Mouse (Mus musculus): ENCODE measurements around the gene Rasa4. TPM values are rescaled to one million over a fixed set of nuclear protein-coding genes. Genes with fewer than 3 reads are reported as not detected.
A peak's percentile ranks its signal among the peaks of the same experiment; 100 is the strongest.
"Not testable (repeated sequence)": the region's sequence is repeated elsewhere in the genome, so short reads cannot be mapped to it uniquely, and the experiment has no call there.

Gene Rasa4
- polyA plus RNA-seq, 1 experiment, result 20.6 TPM

- Histone ChIP-seq H3K27ac (ENCODE audit: insufficient read depth, low read length) (peak overlapping the region; percentile 45; the same call in 1 of the 2 replicates), H3K4me1 (ENCODE audit: control insufficient read depth, insufficient read depth, low read length) (0 out of 2 replicates have a peak, but pooled peaks cover 2% of the 10 kb centered on the region), H3K4me3 (ENCODE audit: insufficient read depth, low read length) (peak overlapping the region; percentile 88)
- TF ChIP-seq CTCF (IDR thresholded peaks at IDR 0.05; ENCODE audit: borderline replicate concordance, insufficient read depth, low read length) (no peak), POLR2A (IDR thresholded peaks at IDR 0.05; ENCODE audit: low read depth, low read length) (no peak)
These were observed 52.7 kb downstream of the Rasa4 start for GRCm38 (mm10) chr5:136136292-136136990.

- Histone ChIP-seq H3K4me3 (ENCODE audit: insufficient read depth, low read length) (no peak overlapping the region), H3K27ac (ENCODE audit: insufficient read depth, low read length) (no peak overlapping the region), H3K4me1 (ENCODE audit: control insufficient read depth, insufficient read depth, low read length) (0 out of 2 replicates have a peak, but pooled peaks cover 2% of the 10 kb centered on the region)
- TF ChIP-seq POLR2A (IDR thresholded peaks at IDR 0.05; ENCODE audit: low read depth, low read length), result no peak
- TF ChIP-seq CTCF (IDR thresholded peaks at IDR 0.05; ENCODE audit: borderline replicate concordance, insufficient read depth, low read length), result peak; percentile 65; the same call in 1 of the 2 replicates
These were observed 54.0 kb downstream of the Rasa4 start for GRCm38 (mm10) chr5:136137658-136138274.

- TF ChIP-seq CTCF (IDR thresholded peaks at IDR 0.05; ENCODE audit: borderline replicate concordance, insufficient read depth, low read length), result no peak
- Histone ChIP-seq H3K27ac (ENCODE audit: insufficient read depth, low read length) (no peak overlapping the region), H3K4me1 (ENCODE audit: control insufficient read depth, insufficient read depth, low read length) (0 out of 2 replicates have a peak, but pooled peaks cover 2% of the 10 kb centered on the region), H3K4me3 (ENCODE audit: insufficient read depth, low read length) (no peak overlapping the region)
These were observed 55.7 kb downstream of the Rasa4 start for GRCm38 (mm10) chr5:136139393-136139792.

GRCm38 (mm10) chr5:136140057-136140482, 56.4 kb downstream of the Rasa4 start:
- no peak overlapping the region for H3K4me3 ChIP-seq (ENCODE audit: insufficient read depth, low read length)
- TF ChIP-seq CTCF (IDR thresholded peaks at IDR 0.05; ENCODE audit: borderline replicate concordance, insufficient read depth, low read length) (no peak), POLR2A (IDR thresholded peaks at IDR 0.05; ENCODE audit: low read depth, low read length) (no peak)
- H3K27ac ChIP-seq (ENCODE audit: insufficient read depth, low read length), result no peak overlapping the region
- no peaks in the 10 kb centered on the region for H3K4me1 ChIP-seq (ENCODE audit: control insufficient read depth, insufficient read depth, low read length)

GRCm38 (mm10) chr5:136142746-136143145, 59.0 kb downstream of the Rasa4 start:
- no peak overlapping the region for H3K4me3 ChIP-seq (ENCODE audit: insufficient read depth, low read length)
- no peaks in the 10 kb centered on the region for H3K4me1 ChIP-seq (ENCODE audit: control insufficient read depth, insufficient read depth, low read length)
- TF ChIP-seq CTCF (IDR thresholded peaks at IDR 0.05; ENCODE audit: borderline replicate concordance, insufficient read depth, low read length) (no peak), POLR2A (IDR thresholded peaks at IDR 0.05; ENCODE audit: low read depth, low read length) (no peak)
- no peak overlapping the region for H3K27ac ChIP-seq (ENCODE audit: insufficient read depth, low read length)

GRCm38 (mm10) chr5:136143161-136143755, 59.5 kb downstream of the Rasa4 start:
- Histone ChIP-seq H3K27ac (ENCODE audit: insufficient read depth, low read length) (no peak overlapping the region), H3K4me3 (ENCODE audit: insufficient read depth, low read length) (no peak overlapping the region), H3K4me1 (ENCODE audit: control insufficient read depth, insufficient read depth, low read length) (no peaks in the 10 kb centered on the region)
- TF ChIP-seq CTCF (IDR thresholded peaks at IDR 0.05; ENCODE audit: borderline replicate concordance, insufficient read depth, low read length), result no peak
- TF ChIP-seq POLR2A (IDR thresholded peaks at IDR 0.05; ENCODE audit: low read depth, low read length), result no peak

GRCm38 (mm10) chr5:136144606-136145430, 61.1 kb downstream of the Rasa4 start:
- no peak overlapping the region for H3K4me3 ChIP-seq (ENCODE audit: insufficient read depth, low read length)
- H3K4me1 ChIP-seq (ENCODE audit: control insufficient read depth, insufficient read depth, low read length), result no peaks in the 10 kb centered on the region
- no peak overlapping the region for H3K27ac ChIP-seq (ENCODE audit: insufficient read depth, low read length)
- TF ChIP-seq CTCF (IDR thresholded peaks at IDR 0.05; ENCODE audit: borderline replicate concordance, insufficient read depth, low read length), result no peak
- TF ChIP-seq POLR2A (IDR thresholded peaks at IDR 0.05; ENCODE audit: low read depth, low read length), result no peak

GRCm38 (mm10) chr5:136146936-136147335, 63.2 kb downstream of the Rasa4 start:
- Histone ChIP-seq H3K4me3 (ENCODE audit: insufficient read depth, low read length) (no peak overlapping the region), H3K27ac (ENCODE audit: insufficient read depth, low read length) (no peak overlapping the region), H3K4me1 (ENCODE audit: control insufficient read depth, insufficient read depth, low read length) (no peaks in the 10 kb centered on the region)
- no peak for TF ChIP-seq POLR2A (IDR thresholded peaks at IDR 0.05; ENCODE audit: low read depth, low read length)
- TF ChIP-seq CTCF (IDR thresholded peaks at IDR 0.05; ENCODE audit: borderline replicate concordance, insufficient read depth, low read length), result no peak

- H3K4me3 ChIP-seq (ENCODE audit: insufficient read depth, low read length), result no peak overlapping the region
- H3K4me1 ChIP-seq (ENCODE audit: control insufficient read depth, insufficient read depth, low read length), result no peaks in the 10 kb centered on the region
- no peak overlapping the region for H3K27ac ChIP-seq (ENCODE audit: insufficient read depth, low read length)
- TF ChIP-seq CTCF (IDR thresholded peaks at IDR 0.05; ENCODE audit: borderline replicate concordance, insufficient read depth, low read length) (no peak), POLR2A (IDR thresholded peaks at IDR 0.05; ENCODE audit: low read depth, low read length) (no peak)
These were observed 64.0 kb downstream of the Rasa4 start for GRCm38 (mm10) chr5:136147704-136148103.

- not testable (repeated sequence) for H3K27ac ChIP-seq (ENCODE audit: insufficient read depth, low read length)
These were observed 65.4 kb downstream of the Rasa4 start for GRCm38 (mm10) chr5:136149134-136149576.

More at GRCm38 (mm10) chr5:136149134-136149576, 65.4 kb downstream of the Rasa4 start:
- H3K4me1 ChIP-seq (ENCODE audit: control insufficient read depth, insufficient read depth, low read length); H3K4me3 ChIP-seq (ENCODE audit: insufficient read depth, low read length): not testable (repeated sequence)
